Mouse (Mus musculus): ENCODE measurements at regions not wholly inside any gene's neighbourhood (a gene's known extent, or its start where the extent isn't known, plus 50 kb on each side); places are given as distances from the start of the nearest gene placed in this dataset.
A peak's percentile ranks its signal among the peaks of the same experiment; 100 is the strongest.

- no peak overlapping the region for H3K27ac ChIP-seq (ENCODE audit: poor library complexity, severe bottlenecking)
- no peaks in the 10 kb centered on the region for H3K4me1 ChIP-seq (replicated peaks)
- no peaks in the 10 kb centered on the region for H3K36me3 ChIP-seq
- no peaks in the 10 kb centered on the region for H3K9me3 ChIP-seq (replicated peaks)
- no peak overlapping the region for H3K4me3 ChIP-seq
- 0 out of 2 replicates have a peak, but pooled peaks cover 6% of the 10 kb centered on the region for H3K27me3 ChIP-seq (replicated peaks)
- no peak for ATAC-seq (ENCODE audit: insufficient number of reproducible peaks, low FRiP score)
- WGBS: 56% methylated on average over 8 of the region's 8 CpGs
- no peak overlapping the region for H3K9ac ChIP-seq
- H3K4me2 ChIP-seq: no peak overlapping the region
Measured at GRCm38 (mm10) chr16:93098057-93098456, 272.1 kb upstream of the Runx1 start.

GRCm38 (mm10) chr16:93096175-93096574 lies 270.2 kb upstream of the Runx1 start:
- Histone ChIP-seq H3K4me3 (no peak overlapping the region), H3K9ac (no peak overlapping the region), H3K9me3 (replicated peaks) (no peaks in the 10 kb centered on the region), H3K4me1 (replicated peaks) (peaks cover 7% of the 10 kb centered on the region; the same call in 1 of the 2 replicates), H3K36me3 (no peaks in the 10 kb centered on the region), H3K27ac (ENCODE audit: poor library complexity, severe bottlenecking) (no peak overlapping the region), H3K27me3 (replicated peaks) (0 out of 2 replicates have a peak, but pooled peaks cover 6% of the 10 kb centered on the region), H3K4me2 (no peak overlapping the region)
- no peak for ATAC-seq (ENCODE audit: insufficient number of reproducible peaks, low FRiP score)
- WGBS: 85% methylated on average over 5 of the region's 5 CpGs

DNA sequence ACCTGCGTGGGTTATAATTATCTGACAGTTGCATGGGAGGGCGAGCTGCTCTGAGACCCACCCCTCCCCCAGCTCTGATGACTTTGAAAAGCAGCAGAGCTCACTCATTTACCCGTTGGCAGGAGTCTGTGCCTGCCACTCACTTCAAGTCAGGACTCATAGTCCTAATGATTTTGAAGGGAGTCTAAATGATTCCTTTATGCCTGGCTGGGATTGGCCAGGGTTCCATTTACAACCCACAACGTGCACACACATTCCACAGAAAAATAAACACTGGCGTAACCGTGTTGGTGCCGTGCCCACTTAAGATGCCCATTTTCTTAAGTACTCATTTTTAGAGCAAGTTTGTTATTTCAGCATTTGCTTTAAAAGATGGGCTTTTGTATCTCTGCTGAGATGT lies 266.8 kb upstream of the Runx1 start:
- no peak overlapping the region for H3K4me3 ChIP-seq
- H3K36me3 ChIP-seq: no peaks in the 10 kb centered on the region
- H3K9me3 ChIP-seq (replicated peaks): no peaks in the 10 kb centered on the region
- H3K4me1 ChIP-seq (replicated peaks): peaks cover 7% of the 10 kb centered on the region; the same call in 1 of the 2 replicates
- H3K9ac ChIP-seq: no peak overlapping the region
- H3K27ac ChIP-seq (ENCODE audit: poor library complexity, severe bottlenecking): no peak overlapping the region
- H3K4me2 ChIP-seq: no peak overlapping the region
- peaks cover 27% of the 10 kb centered on the region for H3K27me3 ChIP-seq (replicated peaks)
- ATAC-seq (ENCODE audit: insufficient number of reproducible peaks, low FRiP score): no peak
- 46% methylated on average over 7 of the region's 7 CpGs for WGBS

- WGBS: 88% methylated on average over 10 of the region's 10 CpGs
Measured at GRCm38 (mm10) chr16:93085227-93085883, 259.4 kb upstream of the Runx1 start.

GRCm38 (mm10) chr16:93083756-93084155 lies 257.8 kb upstream of the Runx1 start:
- Histone ChIP-seq H3K9ac (no peak overlapping the region), H3K4me2 (no peak overlapping the region), H3K4me3 (no peak overlapping the region), H3K27me3 (replicated peaks) (peaks cover 33% of the 10 kb centered on the region), H3K9me3 (replicated peaks) (no peaks in the 10 kb centered on the region), H3K36me3 (no peaks in the 10 kb centered on the region), H3K27ac (ENCODE audit: poor library complexity, severe bottlenecking) (no peak overlapping the region), H3K4me1 (replicated peaks) (peaks cover 3% of the 10 kb centered on the region; the same call in 1 of the 2 replicates)
- ATAC-seq (ENCODE audit: insufficient number of reproducible peaks, low FRiP score): no peak
- 67% methylated on average over 2 of the region's 2 CpGs for WGBS

More at GRCm38 (mm10) chr16:93085227-93085883, 259.4 kb upstream of the Runx1 start:
- H3K9me3 ChIP-seq (replicated peaks): no peaks in the 10 kb centered on the region
- no peak overlapping the region for H3K9ac ChIP-seq
- H3K27ac ChIP-seq (ENCODE audit: poor library complexity, severe bottlenecking): no peak overlapping the region
- no peak overlapping the region for H3K4me2 ChIP-seq
- peaks cover 40% of the 10 kb centered on the region for H3K27me3 ChIP-seq (replicated peaks)
- ATAC-seq (ENCODE audit: insufficient number of reproducible peaks, low FRiP score): no peak
- H3K36me3 ChIP-seq: no peaks in the 10 kb centered on the region
- H3K4me3 ChIP-seq: no peak overlapping the region
- H3K4me1 ChIP-seq (replicated peaks): no peaks in the 10 kb centered on the region

DNA sequence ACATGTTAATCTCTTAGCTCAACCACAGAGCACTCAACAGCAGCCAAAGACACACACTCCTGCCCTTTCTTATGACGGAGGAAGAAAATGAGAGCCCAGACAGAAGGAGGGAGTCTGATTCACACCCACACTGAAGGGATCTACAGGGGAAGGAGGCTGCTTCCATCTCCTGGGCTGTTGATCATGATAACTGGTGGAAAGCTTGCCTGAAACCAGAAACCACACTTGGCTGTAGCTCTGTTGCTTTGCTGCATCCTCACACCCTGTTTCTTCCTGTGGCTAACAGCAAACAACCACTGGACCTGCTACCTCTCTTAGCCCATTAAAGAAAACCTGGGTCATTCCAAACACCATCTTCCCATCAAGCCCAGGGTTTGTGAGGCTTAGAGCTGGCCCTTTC lies 257.2 kb upstream of the Runx1 start:
- 77% methylated on average over 1 of the region's 1 CpGs for WGBS
- no peak for ATAC-seq (ENCODE audit: insufficient number of reproducible peaks, low FRiP score)

GRCm38 (mm10) chr16:93081533-93081932 lies 255.6 kb upstream of the Runx1 start:
- no peak overlapping the region for H3K9ac ChIP-seq
- H3K4me3 ChIP-seq: no peak overlapping the region
- 83% methylated on average over 2 of the region's 2 CpGs for WGBS
- no peaks in the 10 kb centered on the region for H3K9me3 ChIP-seq (replicated peaks)
- peaks cover 30% of the 10 kb centered on the region for H3K27me3 ChIP-seq (replicated peaks)
- peaks cover 3% of the 10 kb centered on the region; the same call in 1 of the 2 replicates for H3K4me1 ChIP-seq (replicated peaks)
- no peaks in the 10 kb centered on the region for H3K36me3 ChIP-seq
- ATAC-seq (ENCODE audit: insufficient number of reproducible peaks, low FRiP score): no peak
- H3K4me2 ChIP-seq: no peak overlapping the region
- no peak overlapping the region for H3K27ac ChIP-seq (ENCODE audit: poor library complexity, severe bottlenecking)

More for the DNA sequence above, 257.2 kb upstream of the Runx1 start:
- Histone ChIP-seq H3K4me2 (no peak overlapping the region), H3K4me3 (no peak overlapping the region), H3K9ac (no peak overlapping the region), H3K36me3 (no peaks in the 10 kb centered on the region), H3K27ac (ENCODE audit: poor library complexity, severe bottlenecking) (no peak overlapping the region), H3K27me3 (replicated peaks) (peaks cover 33% of the 10 kb centered on the region), H3K9me3 (replicated peaks) (no peaks in the 10 kb centered on the region), H3K4me1 (replicated peaks) (peaks cover 3% of the 10 kb centered on the region; the same call in 1 of the 2 replicates)

- no peaks in the 10 kb centered on the region for H3K36me3 ChIP-seq
- WGBS: 52% methylated on average over 17 of the region's 17 CpGs
- H3K27ac ChIP-seq (ENCODE audit: poor library complexity, severe bottlenecking): no peak overlapping the region
- ATAC-seq (ENCODE audit: insufficient number of reproducible peaks, low FRiP score): no peak
- peaks cover 3% of the 10 kb centered on the region; the same call in 1 of the 2 replicates for H3K4me1 ChIP-seq (replicated peaks)
- peaks cover 41% of the 10 kb centered on the region for H3K27me3 ChIP-seq (replicated peaks)
- no peak overlapping the region for H3K9ac ChIP-seq
- peak overlapping the region; percentile 0; the same call in 1 of the 2 replicates for H3K4me3 ChIP-seq
- no peaks in the 10 kb centered on the region for H3K9me3 ChIP-seq (replicated peaks)
- H3K4me2 ChIP-seq: peak overlapping the region; percentile 31; the same call in 1 of the 2 replicates
Measured at GRCm38 (mm10) chr16:93079660-93080390, 253.9 kb upstream of the Runx1 start.

- Histone ChIP-seq H3K36me3 (no peaks in the 10 kb centered on the region), H3K4me1 (replicated peaks) (peaks cover 3% of the 10 kb centered on the region; the same call in 1 of the 2 replicates), H3K27ac (ENCODE audit: poor library complexity, severe bottlenecking) (no peak overlapping the region), H3K4me2 (peak overlapping the region; percentile 31; the same call in 1 of the 2 replicates), H3K4me3 (no peak overlapping the region), H3K9me3 (replicated peaks) (no peaks in the 10 kb centered on the region), H3K27me3 (replicated peaks) (peaks cover 43% of the 10 kb centered on the region), H3K9ac (no peak overlapping the region)
- 68% methylated on average over 3 of the region's 3 CpGs for WGBS
- ATAC-seq (ENCODE audit: insufficient number of reproducible peaks, low FRiP score): no peak
Measured at GRCm38 (mm10) chr16:93078909-93079308, 253.0 kb upstream of the Runx1 start.

DNA sequence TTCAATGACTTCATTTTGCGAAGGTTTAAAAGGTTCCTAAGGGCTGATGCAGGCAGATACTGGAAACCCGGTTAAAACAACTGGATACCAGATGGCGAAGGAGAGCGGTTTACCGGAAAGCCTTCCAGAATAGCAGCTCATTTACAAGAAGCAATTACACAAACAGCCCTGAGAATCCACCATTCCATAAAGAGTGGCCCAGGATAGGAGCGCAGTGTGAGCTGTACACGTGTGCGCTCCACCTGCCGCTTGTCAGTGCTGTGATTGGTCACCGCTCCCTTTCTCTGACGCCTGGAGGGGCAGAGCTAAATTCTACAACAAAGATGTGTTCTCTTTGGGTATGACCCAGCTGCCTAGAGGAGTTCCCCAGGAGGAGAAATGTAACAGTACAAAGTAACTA lies 249.5 kb upstream of the Runx1 start:
- H3K4me3 ChIP-seq: no peak overlapping the region
- H3K36me3 ChIP-seq: no peaks in the 10 kb centered on the region
- H3K9me3 ChIP-seq (replicated peaks): no peaks in the 10 kb centered on the region
- H3K9ac ChIP-seq: no peak overlapping the region
- 90% methylated on average over 11 of the region's 11 CpGs for WGBS
- H3K4me2 ChIP-seq: no peak overlapping the region
- no peak overlapping the region for H3K27ac ChIP-seq (ENCODE audit: poor library complexity, severe bottlenecking)
- H3K4me1 ChIP-seq (replicated peaks): peaks cover 23% of the 10 kb centered on the region
- peaks cover 42% of the 10 kb centered on the region for H3K27me3 ChIP-seq (replicated peaks)
- no peak for ATAC-seq (ENCODE audit: insufficient number of reproducible peaks, low FRiP score)

- ATAC-seq (ENCODE audit: insufficient number of reproducible peaks, low FRiP score): peak; percentile 72
- Histone ChIP-seq H3K27me3 (replicated peaks) (peaks cover 45% of the 10 kb centered on the region), H3K9me3 (replicated peaks) (no peaks in the 10 kb centered on the region), H3K27ac (ENCODE audit: poor library complexity, severe bottlenecking) (peak overlapping the region; percentile 72), H3K4me1 (replicated peaks) (peaks cover 20% of the 10 kb centered on the region), H3K36me3 (no peaks in the 10 kb centered on the region), H3K4me3 (no peak overlapping the region), H3K9ac (no peak overlapping the region), H3K4me2 (peak overlapping the region; percentile 26)
- 15% methylated on average over 6 of the region's 6 CpGs for WGBS
Measured at GRCm38 (mm10) chr16:93072156-93072555, 246.2 kb upstream of the Runx1 start.

Data from heart, embryonic 12.5 days (tissue).